Mouse (Mus musculus): ENCODE data around the gene Dctn1.

Dctn1 gene

DNA sequence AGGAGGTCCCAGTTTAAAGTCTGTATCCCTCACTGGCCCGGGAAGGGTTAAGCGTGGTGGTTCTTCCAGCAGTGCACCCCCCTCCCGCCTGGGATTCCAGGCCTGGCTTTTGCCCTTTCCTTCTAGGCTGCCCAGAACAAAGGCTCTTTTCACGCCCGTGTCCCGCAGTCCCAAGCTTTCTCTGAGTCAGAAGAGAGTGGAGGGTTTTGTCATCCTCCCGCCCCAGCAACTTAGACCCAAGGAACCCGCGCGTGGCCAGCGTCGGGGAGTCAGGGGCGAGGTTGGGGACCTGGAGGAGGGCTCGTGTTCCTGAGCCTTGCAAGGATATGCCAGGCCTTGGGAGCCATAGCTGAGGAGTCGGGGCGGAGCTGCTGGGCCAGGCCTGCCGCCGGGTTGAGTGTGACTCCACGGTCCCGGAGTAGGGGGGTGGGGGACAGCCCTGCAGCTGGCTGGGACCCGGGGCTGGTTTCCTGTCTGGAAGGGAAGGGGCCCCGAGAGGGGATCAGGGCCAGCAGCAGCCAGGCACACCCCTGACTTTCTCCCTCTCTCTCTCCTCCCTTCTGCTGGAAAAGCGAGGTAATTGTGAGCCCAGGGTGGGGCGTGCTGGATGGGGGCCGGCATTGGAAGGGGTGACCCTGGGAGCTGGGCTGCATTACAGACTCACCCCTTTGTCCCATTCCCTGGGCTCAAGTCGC, 28.7 kb upstream of the Dctn1 start:
- peak; percentile 47 to 63 for DNase-seq

DNA sequence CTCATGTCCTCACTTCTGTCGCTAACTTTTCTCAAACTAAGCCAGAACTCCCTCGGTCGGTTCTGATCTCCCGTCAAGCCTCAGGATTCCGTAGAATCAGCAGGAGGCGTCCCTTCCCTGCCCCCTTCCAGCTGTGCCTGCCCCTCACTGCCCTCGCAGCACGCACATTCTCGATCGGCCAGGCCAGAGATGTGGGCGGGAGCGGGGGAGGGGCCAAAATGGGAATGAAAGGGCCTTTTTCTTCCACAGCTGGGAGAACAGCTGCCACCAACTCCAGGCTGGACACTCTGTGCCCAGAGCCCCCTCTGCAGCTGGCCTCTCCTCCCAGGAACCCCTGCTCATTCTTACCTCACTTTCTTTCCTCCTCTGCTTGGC, 28.2 kb upstream of the Dctn1 start:
- peak; percentile 59 to 75 for DNase-seq

DNA sequence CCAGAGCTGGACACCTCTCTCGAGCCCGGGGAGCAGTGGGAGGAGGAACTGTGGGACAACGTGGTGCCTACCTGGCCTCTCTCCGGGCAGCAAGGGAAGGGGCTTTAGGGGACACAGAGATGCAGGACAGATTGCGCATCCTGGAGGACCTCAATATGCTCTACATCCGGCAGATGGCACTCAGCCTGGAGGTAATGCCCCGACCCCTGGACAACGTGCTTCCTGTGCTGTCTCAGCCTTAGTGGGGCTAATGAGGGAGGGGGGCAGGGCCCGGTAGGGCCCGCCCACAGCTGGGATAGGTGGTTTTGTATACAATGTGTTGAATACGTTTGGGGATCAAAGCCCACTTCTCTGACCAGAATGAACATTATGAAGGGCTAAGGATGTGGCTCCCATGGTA, 27.7 kb upstream of the Dctn1 start:
- DNase-seq, result no peak

DNA sequence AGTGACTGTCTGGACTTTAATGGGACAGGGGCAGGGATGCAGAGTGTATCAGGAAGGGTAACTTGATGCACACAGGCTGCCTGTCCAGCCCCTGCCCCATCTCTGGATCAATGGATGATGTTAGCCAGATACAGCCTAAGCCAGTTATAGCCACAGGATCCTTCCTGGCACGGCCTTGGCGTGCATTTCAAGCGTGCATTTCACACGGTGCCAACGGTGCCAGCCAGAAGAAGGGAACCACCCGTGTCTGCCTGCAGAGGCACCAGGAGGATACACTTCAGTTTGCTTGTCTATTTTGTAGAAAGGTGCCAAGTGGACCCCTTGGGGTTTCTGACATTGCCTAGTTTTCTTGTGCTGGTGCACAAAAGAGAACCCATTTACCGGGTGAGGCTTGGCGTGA, 25.7 kb upstream of the Dctn1 start:
- DNase-seq, result peak in 1 of 2 experiments; percentile 56

DNA sequence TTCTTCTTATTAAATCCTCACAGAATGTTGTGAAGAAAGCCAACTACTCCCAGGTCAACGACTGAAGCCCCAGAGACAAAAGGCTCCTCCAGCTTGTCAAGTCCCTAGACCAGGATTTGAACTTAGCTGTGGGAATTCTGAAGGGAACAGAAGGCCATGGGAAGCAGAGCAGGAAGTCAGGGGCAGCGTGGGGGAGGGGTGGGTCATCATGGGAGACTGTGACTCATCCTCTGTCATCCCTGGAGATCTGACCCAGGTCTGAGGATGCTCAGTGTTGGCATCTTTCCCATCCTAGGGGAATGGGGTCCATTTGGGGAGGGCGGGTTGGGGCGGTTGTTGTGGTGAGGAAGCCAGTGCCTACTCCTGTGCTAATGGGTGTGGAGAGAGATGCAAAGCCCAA, 24.1 kb upstream of the Dctn1 start:
- DNase-seq, result no peak

DNA sequence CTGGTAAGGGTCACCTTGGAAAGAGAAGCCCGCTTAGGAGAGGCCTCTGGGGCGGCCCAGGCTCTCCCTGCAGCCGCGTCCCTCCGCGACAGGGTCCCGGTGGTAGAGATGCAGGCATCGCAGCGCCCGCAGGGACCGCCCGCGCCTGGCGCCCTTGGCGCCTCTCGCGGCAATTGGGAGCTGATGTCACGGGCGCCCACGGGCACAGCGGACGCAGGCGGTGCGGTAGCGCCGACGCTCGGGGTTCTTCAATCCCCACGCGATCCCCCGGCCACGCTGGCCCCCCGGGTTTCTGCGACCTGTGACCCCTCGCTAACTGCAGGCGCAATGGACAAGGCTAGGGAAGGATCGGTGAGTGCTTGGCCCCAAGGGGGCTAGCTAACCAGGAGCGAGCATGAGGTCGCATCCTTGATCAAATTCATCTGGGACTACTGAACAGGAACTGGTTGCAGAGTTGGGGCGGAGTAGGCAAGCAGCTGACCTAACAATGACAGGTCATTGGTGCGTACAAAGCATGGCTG, 23.4 kb upstream of the Dctn1 start:
- no peak for DNase-seq

DNA sequence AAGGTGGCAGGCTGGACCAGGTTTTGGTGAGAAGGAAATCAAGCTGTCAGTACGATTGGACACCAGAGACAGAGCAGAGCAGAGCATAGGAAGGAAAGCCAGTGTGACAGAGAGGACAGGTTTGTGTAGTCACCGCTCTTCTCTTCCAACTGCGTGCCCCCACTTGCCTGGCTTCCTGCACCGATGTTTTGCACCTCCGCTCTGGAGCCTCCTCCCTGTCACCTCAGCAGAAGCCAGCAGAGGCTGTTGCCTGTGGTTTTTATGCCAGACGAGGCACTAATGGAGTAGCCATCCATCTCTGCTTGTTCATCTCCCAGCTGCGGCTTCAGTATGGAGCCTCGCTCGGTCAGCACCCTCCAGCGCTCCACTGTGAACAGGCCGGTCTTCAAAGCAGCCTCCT, 22.8 kb upstream of the Dctn1 start:
- no peak for DNase-seq

DNA sequence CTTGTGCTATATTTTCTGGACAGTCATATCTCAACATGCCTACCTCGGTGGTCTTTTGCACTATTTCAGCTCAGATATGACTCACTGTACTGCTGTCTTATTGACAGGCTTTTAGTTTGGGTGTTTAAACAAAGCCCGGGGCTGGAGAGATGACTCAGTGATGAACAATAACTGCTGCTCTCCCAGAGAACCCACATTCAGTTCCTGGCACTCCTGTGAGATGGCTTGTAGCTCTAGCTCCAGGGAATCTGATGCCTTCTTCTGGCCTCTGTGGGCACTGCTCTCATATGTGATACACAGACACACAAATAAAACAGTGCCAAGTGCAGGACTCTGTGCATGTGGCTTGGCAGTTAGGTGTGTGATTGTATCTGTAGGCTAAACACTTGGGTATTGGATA, 20.5 kb upstream of the Dctn1 start:
- no peak for DNase-seq

DNA sequence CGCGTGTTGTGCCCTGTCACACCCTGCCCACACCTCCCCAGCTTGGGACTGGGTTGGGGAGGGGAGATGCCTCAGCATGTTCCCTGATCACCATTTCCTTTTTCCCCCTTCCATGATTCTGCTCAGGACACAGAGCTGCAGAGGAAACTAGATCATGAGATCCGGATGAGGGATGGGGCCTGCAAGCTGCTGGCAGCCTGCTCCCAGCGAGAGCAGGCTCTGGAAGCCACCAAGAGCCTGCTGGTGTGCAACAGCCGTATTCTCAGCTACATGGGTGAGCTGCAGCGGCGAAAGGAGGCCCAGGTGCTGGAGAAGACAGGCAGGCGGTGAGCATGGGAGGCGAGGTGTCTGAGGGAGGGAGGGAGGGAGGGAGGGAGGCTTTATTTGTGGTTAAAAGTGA, 19.9 kb upstream of the Dctn1 start:
- DNase-seq, result no peak

DNA sequence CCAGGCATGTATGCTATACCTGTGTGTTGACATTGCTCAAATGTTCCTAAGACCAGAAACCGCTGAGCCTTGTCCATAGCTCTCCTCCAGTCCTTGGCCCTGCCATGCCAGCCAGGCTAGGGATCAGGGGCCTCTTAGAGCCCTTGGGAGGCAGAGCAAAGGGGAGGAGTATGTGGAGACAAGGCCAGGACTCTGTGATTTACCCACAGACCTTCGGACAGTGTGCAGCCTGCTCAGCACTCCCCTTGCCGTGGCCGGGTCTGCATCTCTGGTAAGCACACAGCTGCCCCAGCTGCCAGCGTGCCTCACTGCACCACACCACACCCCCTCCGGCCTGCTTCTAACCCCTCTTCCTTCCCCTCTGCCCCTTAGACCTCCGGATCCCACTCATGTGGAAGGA, 18.4 kb upstream of the Dctn1 start:
- no peak for DNase-seq

DNA sequence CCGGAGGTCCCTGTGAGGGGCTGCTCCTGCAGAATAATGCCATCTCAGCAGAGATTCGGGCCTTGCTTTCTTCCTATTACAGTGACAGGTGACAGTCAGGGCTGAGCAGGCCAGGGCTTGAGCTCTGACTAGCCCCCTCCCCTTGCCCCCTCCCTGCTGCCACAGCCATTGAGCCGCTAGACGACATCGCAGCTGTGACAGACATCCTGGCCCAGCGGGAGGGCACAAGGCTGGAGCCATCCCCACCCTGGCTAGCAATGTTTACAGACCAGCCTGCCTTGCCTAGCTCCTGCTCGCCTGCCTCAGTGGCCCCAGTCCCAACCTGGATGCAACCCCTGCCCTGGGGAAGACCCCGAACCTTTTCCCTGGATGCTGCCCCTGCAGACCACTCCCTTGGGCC, 14.0 kb upstream of the Dctn1 start:
- peak; percentile 58 to 70 for DNase-seq

DNA sequence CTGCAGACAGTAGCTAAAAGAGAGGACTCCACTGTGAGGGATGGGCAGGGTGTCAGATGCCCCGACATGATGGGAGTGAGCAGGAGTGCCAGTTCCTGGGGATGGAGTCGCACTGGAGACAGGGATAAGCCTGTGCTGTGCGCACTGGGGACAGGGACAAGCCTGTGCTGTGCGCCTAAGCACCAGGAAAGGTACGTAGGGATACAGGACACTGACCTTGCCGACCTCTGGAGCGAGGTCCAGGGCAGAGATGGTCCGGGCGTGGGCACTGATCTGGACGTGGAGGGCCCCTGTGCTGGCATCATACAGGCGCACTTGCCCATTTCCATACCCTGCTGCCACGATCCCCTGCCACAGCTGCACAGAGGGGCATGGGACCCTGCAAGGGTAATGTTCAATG, 12.7 kb upstream of the Dctn1 start:
- DNase-seq, result no peak

DNA sequence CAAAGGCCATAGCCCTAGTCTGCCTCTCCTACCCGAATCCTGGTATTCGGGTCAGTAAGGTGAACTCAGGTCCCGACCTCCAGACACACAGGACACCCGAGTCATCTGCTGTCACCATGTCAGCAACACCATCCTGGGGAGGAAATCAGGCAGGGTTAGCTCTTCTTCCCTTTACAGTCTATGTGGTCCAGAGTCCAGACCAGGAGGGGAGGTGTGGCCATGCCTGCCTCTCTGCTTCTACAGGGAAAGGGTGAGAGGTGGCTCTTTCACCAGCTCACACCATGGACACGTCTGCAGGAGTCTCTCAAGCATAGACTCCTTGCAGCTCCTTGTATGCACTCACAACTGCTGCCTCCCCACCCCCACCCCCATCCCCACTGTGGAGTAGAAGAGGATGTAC, 12.2 kb upstream of the Dctn1 start:
- no peak for DNase-seq

DNA sequence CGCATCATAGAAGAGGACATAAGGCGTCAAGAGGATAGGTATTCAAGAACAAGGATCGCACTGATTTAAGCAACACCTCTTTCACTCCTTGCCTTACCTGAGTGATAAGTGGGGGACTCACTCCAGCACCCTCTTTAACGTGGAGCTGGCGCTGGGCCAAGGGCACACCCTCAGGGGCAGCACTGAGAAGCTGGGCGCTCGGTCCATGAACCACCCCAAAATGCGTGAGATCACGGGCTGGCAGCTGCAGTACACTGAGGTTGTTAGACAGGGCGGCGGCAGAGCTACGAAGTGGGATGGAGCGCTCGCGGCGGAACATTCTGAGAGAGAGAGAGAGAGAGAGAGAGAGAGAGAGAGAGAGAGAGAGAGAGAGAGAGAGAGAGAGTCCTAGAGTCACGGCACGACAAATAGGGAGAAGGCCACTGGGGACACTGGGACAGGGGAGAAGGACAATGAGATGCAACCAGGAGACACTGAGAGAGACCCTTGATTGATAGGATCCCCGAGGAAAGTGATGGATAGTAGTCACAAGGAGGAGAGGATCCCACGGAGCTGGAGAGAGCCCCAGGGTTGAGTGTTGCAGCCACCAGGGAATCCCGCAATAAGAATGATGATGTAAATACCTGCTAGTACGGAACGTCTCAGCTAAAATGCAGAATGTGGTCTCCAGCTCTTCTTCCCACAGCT, 10.0 kb upstream of the Dctn1 start:
- peak; percentile 61 to 65 for DNase-seq

DNA sequence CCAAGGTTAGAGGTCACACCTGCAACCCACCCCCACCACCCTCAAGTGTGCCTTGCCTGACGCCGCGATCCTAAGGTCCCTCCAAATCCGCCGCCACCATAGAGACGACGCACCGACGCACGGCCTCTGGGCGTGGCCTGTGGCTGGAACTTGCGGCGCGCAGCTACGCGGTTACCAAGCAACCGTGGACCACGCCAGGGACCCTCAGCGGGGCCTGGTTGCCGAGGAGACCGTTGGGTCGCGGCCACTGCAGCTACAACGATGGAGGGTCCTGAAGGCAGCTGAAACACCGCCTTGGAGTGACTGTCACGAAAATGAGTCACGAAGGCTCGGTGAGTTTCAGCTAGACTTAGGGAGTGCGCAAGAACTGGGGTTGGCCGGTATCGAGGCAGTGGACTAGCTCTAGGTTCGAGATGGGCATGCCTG, 9.4 kb upstream of the Dctn1 start, which contains the start of the genes Wdr54 and 1700003E16Rik:
Gene Wdr54, minus strand, starts transcription at position 139 of the 426 bp plus-strand sequence.
Gene 1700003E16Rik, plus strand, starts transcription at position 146 of the 426 bp plus-strand sequence.
- peak; percentile 92 to 94 for DNase-seq

DNA sequence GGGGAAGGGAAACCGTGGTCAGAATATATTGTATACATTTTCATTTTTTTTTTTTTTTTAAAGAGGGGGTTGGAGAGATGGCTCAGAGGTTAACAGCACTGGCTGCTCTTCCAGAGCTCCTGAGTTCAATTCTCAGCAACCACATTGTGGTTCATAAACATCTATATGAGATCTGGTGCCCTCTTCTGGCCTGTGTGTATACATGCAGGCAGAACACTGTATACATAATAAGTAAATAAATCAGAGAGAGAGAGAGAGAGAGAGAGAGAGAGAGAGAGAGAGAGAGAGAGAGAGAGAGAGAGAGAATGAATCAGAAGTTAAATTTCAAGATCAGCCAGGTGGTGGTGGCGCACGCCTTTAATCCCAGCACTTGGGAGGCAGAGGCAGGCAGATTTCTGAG, 6.3 kb upstream of the Dctn1 start:
- peak; percentile 70 to 74 for DNase-seq

DNA sequence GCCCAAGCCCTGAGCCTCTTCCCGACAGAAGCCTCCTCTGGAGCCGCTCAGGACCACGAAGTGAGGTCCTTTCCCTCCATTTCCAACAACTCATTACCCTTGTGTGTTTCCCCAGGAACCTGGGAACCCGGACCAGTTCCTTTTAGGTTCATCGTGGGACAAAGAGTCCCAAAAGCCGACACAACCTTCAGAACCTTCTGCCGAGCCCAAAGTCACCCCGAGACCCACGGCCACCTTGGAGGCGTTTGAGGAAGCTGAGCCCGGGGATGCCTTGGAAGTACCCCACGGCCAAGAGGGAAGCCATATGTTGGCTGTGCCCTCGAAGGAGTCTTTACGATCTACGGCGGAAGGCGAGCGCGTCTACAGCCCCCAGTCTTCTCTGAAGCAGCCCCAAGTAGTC, 4.3 kb upstream of the Dctn1 start:
- DNase-seq, result no peak

DNA sequence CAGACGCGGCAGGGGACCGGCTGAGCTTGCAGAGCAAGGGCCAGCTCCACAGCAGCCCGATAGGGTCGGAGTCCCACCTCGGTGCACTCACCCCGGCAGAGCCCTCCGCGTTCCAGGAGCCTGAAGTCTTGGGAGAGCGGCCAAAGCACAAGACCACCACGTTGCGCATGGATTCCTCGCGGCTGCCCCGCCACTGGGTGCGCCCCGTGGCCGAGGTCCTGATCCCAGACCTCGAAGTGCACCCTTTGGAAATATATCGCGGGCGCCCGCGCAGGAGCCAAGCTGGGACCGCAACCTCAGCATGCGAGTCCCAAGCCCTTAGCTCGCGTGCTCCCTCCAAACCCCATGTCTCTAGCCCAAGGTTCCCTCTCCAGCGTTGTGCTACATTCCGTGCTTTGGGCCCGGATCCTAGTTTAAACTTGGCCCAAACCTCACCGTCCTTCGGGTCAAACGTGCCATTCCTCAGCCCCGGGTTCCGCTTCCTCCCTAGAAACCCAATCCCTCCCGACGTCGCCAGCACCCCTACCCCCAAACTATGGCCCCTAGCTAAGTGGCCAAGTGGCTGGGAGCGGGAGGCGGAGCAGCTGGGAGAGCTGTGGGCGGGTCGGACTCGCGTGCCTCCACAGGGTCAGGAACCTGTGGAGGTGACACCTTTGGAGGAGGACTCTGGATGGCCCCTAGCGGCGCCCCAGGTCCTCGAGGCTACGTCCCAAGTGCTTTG, 3.6 kb upstream of the Dctn1 start:
- peak; percentile 40 to 41 for DNase-seq

DNA sequence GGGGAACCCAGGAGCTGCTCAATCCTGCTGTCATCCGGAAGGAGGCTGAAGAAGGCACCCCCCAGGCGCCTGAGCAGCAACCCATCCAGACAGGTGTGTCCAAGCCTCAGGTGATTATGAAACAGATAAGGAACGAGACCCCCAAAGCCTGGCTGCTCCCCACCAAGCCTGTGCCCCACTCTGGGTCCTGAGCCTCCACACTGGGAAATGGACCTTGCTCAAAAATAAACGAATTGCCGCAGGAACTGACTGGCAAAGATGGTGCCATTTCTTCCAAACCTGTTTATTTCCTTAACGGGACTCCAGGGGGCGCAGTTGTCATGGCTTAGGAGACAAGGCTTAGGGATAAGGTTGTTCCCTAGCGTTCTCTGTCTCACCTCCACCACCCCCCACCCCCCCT, 3.0 kb upstream of the Dctn1 start:
- DNase-seq, result peak; percentile 84 to 89

DNA sequence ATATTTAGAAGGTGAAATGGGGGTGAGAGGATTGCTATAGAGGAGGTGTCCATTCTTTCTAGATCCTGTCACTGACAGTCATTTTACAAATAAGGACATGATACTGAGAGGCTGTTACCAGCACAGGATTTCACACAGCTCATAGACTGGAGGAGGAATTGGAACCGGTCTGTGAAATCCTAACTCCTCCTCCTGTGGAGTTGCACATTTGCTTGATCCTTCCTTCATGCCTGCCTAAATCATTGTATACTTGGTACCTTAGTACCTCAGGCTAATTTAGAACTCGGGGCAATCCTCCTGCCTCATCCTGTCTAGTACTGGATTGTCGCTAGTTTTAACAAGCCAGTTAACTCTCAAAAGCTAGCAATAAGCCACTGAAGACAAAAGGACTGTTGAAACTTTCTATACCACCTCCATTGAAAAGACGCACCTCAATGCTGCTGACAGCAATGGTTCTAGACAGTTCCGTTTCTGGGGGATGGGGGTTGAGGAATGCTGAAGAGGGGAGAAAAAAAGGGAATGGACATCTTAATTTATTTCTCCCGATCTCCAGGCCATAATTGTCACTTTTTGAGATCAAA, 604 bp upstream of the Dctn1 start:
- DNase-seq, result no peak

DNA sequence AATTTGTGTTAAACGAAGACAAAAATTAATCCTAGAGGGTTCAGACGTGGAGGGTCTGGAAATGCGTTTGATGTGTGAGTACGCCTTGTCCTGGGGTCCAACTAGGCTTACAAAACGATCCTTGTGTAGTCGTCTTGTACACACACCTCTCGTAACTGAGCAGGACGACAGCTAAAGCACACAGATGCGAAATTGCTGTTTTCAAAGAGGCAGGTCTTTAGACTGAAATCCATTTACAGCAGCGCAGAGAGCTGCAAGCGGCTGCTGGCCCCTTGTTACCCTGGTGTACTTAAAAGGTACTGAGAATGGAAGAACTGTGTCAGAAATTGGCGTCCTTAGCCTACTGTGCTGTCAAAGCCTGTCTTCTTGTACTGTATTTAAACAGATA, 517 bp downstream of the Dctn1 start:
- DNase-seq, result no peak

DNA sequence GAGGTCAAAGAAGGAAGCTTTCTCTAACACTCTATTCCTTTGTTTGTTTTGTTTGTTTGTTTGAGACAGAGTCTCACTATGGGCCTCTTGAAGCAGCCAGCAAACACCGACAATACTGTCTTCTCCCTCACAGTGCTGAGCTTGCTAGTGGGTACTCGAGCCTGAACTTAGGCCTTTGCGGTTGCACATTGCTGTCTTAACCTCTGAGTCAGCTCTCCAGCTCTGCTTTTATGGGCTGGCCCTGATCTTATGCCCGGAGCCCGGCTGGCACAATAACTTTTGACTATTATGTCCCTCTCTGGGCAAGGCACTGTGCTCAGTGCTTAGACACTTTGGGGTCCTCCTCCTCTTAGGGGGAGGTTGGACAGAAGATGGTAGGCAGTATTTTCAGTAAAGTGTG, 4.2 kb downstream of the Dctn1 start:
- DNase-seq, result no peak

DNA sequence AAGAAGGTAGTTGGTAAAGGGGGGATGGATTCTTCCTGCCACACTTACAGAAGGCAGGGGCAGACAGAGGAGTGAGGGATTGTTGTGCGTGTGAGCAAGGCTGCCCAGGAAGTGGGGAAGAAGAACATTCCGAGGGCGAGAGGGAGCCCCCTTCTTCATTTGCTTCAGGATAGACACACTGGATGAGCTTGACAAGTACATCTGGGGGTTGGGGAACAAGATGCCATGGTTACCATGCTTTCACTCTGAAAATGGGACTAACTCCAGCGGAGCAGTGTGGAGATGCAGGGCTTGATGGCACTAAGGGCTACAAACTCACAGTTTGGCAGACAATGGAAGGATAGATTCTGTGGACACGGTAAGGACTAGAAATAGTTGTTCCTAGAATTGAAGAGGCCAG, 5.3 kb downstream of the Dctn1 start:
- no peak for DNase-seq

Measured in cerebellum, postnatal 10 days (tissue).